22 mouse cellular contexts compared by ENCODE assay signal in genomic region chr16:85309493-85309892, GRCm38 (mm10).
DNase-seq lines count a peak whose midpoint lies in the region; ATAC-seq and TF ChIP-seq lines count a peak whose summit lies in the region.
"Had no signal": no experiment of that assay in that cellular context is flagged by ENCODE, and none has a peak within 500 bp of the region (broad histone marks: within the 10 kb centered on the region; RNA-seq: fewer than 3 reads in every experiment).

No protein-coding gene starts in this region.

- no peaks in the 10 kb centered on the region for H3K9me3 ChIP-seq in kidney, embryonic 16.5 days (ENCODE audit: low read length)
- no peaks in the 10 kb centered on the region for H3K9me3 ChIP-seq in neural tube, embryonic 12.5 days
- no peaks in the 10 kb centered on the region for H3K9me3 ChIP-seq in neural tube, embryonic 15.5 days (replicated peaks)
- H3K9me3 ChIP-seq in hindbrain, embryonic 13.5 days = no peaks in the 10 kb centered on the region
- H3K9me3 ChIP-seq in neural tube, embryonic 14.5 days (ENCODE audit: control insufficient read depth, low read length) = no peaks in the 10 kb centered on the region
- H3K9me3 ChIP-seq: embryonic facial prominence, embryonic 12.5 days; heart, embryonic 13.5 days; limb, embryonic 13.5 days; lung, embryonic 15.5 days had no signal

- no peak overlapping the region for H3K4me3 ChIP-seq in kidney, embryonic 16.5 days (ENCODE audit: low read length)
- no peak overlapping the region for H3K4me3 ChIP-seq in kidney, adult 2 months (ENCODE audit: insufficient read depth, low read depth, low read length)
- H3K4me3 ChIP-seq in neural tube, embryonic 12.5 days = no peak overlapping the region
- no peak overlapping the region for H3K4me3 ChIP-seq in neural tube, embryonic 15.5 days (replicated peaks)
- H3K4me3 ChIP-seq in hindbrain, embryonic 13.5 days = no peak overlapping the region
- H3K4me3 ChIP-seq in neural tube, embryonic 14.5 days (ENCODE audit: low read depth, low read length) = no peak overlapping the region
- H3K4me3 ChIP-seq: embryonic facial prominence, embryonic 12.5 days; erythroblast, embryonic 14.5 days; heart, embryonic 13.5 days; limb, embryonic 13.5 days; lung, embryonic 15.5 days; megakaryocyte, embryonic 14.5 days had no signal

- H3K27ac ChIP-seq in kidney, embryonic 16.5 days (ENCODE audit: low read length) = no peak overlapping the region
- no peak overlapping the region for H3K27ac ChIP-seq in kidney, adult 2 months (ENCODE audit: insufficient read depth, low read depth, low read length)
- H3K27ac ChIP-seq in neural tube, embryonic 12.5 days = no peak overlapping the region
- no peak overlapping the region for H3K27ac ChIP-seq in neural tube, embryonic 15.5 days (replicated peaks)
- H3K27ac ChIP-seq in hindbrain, embryonic 13.5 days = 0 out of 2 replicates have a peak overlapping the region, but pooled peaks have one; percentile 40
- no peak overlapping the region for H3K27ac ChIP-seq in neural tube, embryonic 14.5 days (ENCODE audit: low read depth, low read length)
- H3K27ac ChIP-seq: embryonic facial prominence, embryonic 12.5 days; heart, embryonic 13.5 days; limb, embryonic 13.5 days; liver, embryonic 14.5 days; lung, embryonic 15.5 days had no signal

- WGBS in kidney, embryonic 16.5 days = 44% methylated on average over 3 of the region's 3 CpGs
- 53% methylated on average over 3 of the region's 3 CpGs for WGBS in kidney, adult 2 months
- WGBS in neural tube, embryonic 12.5 days = 50% methylated on average over 3 of the region's 3 CpGs
- WGBS in neural tube, embryonic 15.5 days = 38% methylated on average over 3 of the region's 3 CpGs
- 32% methylated on average over 3 of the region's 3 CpGs for WGBS in hindbrain, embryonic 13.5 days
- 30% methylated on average over 3 of the region's 3 CpGs for WGBS in neural tube, embryonic 14.5 days

- no peak for TF ChIP-seq POLR2A in kidney, adult 2 months (IDR thresholded peaks at IDR 0.05; ENCODE audit: low read depth, low read length)

- no peaks in the 10 kb centered on the region for H3K36me3 ChIP-seq in kidney, embryonic 16.5 days (ENCODE audit: insufficient read depth, low read length)
- H3K36me3 ChIP-seq in kidney, adult 2 months (ENCODE audit: control insufficient read depth, insufficient read depth, low read length) = no peaks in the 10 kb centered on the region
- H3K36me3 ChIP-seq in neural tube, embryonic 12.5 days = no peaks in the 10 kb centered on the region
- no peaks in the 10 kb centered on the region for H3K36me3 ChIP-seq in neural tube, embryonic 15.5 days
- no peaks in the 10 kb centered on the region for H3K36me3 ChIP-seq in hindbrain, embryonic 13.5 days
- H3K36me3 ChIP-seq in neural tube, embryonic 14.5 days (ENCODE audit: control insufficient read depth, insufficient read depth, low read length) = no peaks in the 10 kb centered on the region
- H3K36me3 ChIP-seq: embryonic facial prominence, embryonic 12.5 days; heart, embryonic 13.5 days; limb, embryonic 13.5 days; lung, embryonic 15.5 days had no signal

- no peaks in the 10 kb centered on the region for H3K4me1 ChIP-seq in kidney, embryonic 16.5 days (ENCODE audit: insufficient read depth, low read length)
- no peaks in the 10 kb centered on the region for H3K4me1 ChIP-seq in kidney, adult 2 months (ENCODE audit: control insufficient read depth, insufficient read depth, low read length)
- H3K4me1 ChIP-seq in neural tube, embryonic 12.5 days = peaks cover 7% of the 10 kb centered on the region; the same call in 1 of the 2 replicates
- 0 out of 2 replicates have a peak, but pooled peaks cover 5% of the 10 kb centered on the region for H3K4me1 ChIP-seq in neural tube, embryonic 15.5 days
- peaks cover 11% of the 10 kb centered on the region for H3K4me1 ChIP-seq in hindbrain, embryonic 13.5 days (replicated peaks)
- H3K4me1 ChIP-seq in neural tube, embryonic 14.5 days (ENCODE audit: control insufficient read depth, insufficient read depth, low read length) = no peaks in the 10 kb centered on the region
- H3K4me1 ChIP-seq: embryonic facial prominence, embryonic 12.5 days; heart, embryonic 13.5 days; limb, embryonic 13.5 days; lung, embryonic 15.5 days; megakaryocyte, embryonic 14.5 days had no signal

- ATAC-seq in kidney, embryonic 16.5 days (ENCODE audit: low FRiP score, low TSS enrichment) = peak; percentile 46; the same call in 1 of the 2 replicates
- peak; percentile 70 for ATAC-seq in neural tube, embryonic 12.5 days (ENCODE audit: low FRiP score, low read depth)
- ATAC-seq in neural tube, embryonic 15.5 days (ENCODE audit: low FRiP score) = no peak
- peak; percentile 65 for ATAC-seq in hindbrain, embryonic 13.5 days (ENCODE audit: low FRiP score)
- ATAC-seq in neural tube, embryonic 14.5 days (ENCODE audit: low read depth) = peak; percentile 56; the same call in 1 of the 2 replicates

- no peak overlapping the region for H3K4me2 ChIP-seq in kidney, embryonic 16.5 days (replicated peaks; ENCODE audit: low read depth, low read length)
- H3K4me2 ChIP-seq in neural tube, embryonic 12.5 days (replicated peaks) = no peak overlapping the region
- no peak overlapping the region for H3K4me2 ChIP-seq in neural tube, embryonic 15.5 days
- no peak overlapping the region for H3K4me2 ChIP-seq in hindbrain, embryonic 13.5 days
- H3K4me2 ChIP-seq in neural tube, embryonic 14.5 days (ENCODE audit: low read depth, low read length) = no peak overlapping the region
- H3K4me2 ChIP-seq: embryonic facial prominence, embryonic 12.5 days; heart, embryonic 13.5 days; limb, embryonic 13.5 days; lung, embryonic 15.5 days had no signal

- no peaks in the 10 kb centered on the region for H3K27me3 ChIP-seq in kidney, embryonic 16.5 days (ENCODE audit: insufficient read depth, low read length)
- no peaks in the 10 kb centered on the region for H3K27me3 ChIP-seq in kidney, adult 2 months (replicated peaks; ENCODE audit: control insufficient read depth, insufficient read depth, low read length)
- H3K27me3 ChIP-seq in neural tube, embryonic 12.5 days (replicated peaks) = no peaks in the 10 kb centered on the region
- no peaks in the 10 kb centered on the region for H3K27me3 ChIP-seq in neural tube, embryonic 15.5 days (replicated peaks)
- 0 out of 2 replicates have a peak, but pooled peaks cover 2% of the 10 kb centered on the region for H3K27me3 ChIP-seq in hindbrain, embryonic 13.5 days
- no peaks in the 10 kb centered on the region for H3K27me3 ChIP-seq in neural tube, embryonic 14.5 days (ENCODE audit: control insufficient read depth, insufficient read depth, low read length)
- H3K27me3 ChIP-seq: embryonic facial prominence, embryonic 12.5 days; heart, embryonic 13.5 days; limb, embryonic 13.5 days; lung, embryonic 15.5 days; megakaryocyte, embryonic 14.5 days had no signal

- H3K9ac ChIP-seq in kidney, embryonic 16.5 days (replicated peaks; ENCODE audit: low read length) = no peak overlapping the region
- H3K9ac ChIP-seq in neural tube, embryonic 12.5 days = no peak overlapping the region
- no peak overlapping the region for H3K9ac ChIP-seq in neural tube, embryonic 15.5 days (replicated peaks)
- no peak overlapping the region for H3K9ac ChIP-seq in hindbrain, embryonic 13.5 days
- no peak overlapping the region for H3K9ac ChIP-seq in neural tube, embryonic 14.5 days (replicated peaks; ENCODE audit: low read depth, low read length)
- H3K9ac ChIP-seq: embryonic facial prominence, embryonic 12.5 days; heart, embryonic 13.5 days; limb, embryonic 13.5 days; liver, embryonic 14.5 days; lung, embryonic 15.5 days had no signal

- TF ChIP-seq CTCF in kidney, adult 2 months (conservative IDR thresholded peaks at IDR 0.05; ENCODE audit: insufficient read depth, insufficient read length, low read depth, low read length) = no peak

- DNase-seq in kidney, adult 2 months = no peak
- no peak for DNase-seq in cerebellum, postnatal 10 days
- DNase-seq in retina, embryonic 14.5 days (ENCODE audit: low spot score) = no peak
- DNase-seq: cerebellum, adult 2 months; gastrocnemius, postnatal 10 days; heart, adult 11 months; kidney, postnatal 4 days; right cerebral cortex, postnatal 14 days; spleen, adult 18-20 months; thymus, postnatal 36 days had no signal
